Mouse (Mus musculus): ENCODE results near the gene Igsf9b.

Gene Igsf9b

GRCm38 (mm10) chr9:27289543-27290308 is 9.3 kb upstream of the Igsf9b start:
- DNase-seq (ENCODE audit: low spot score) = no peak

GRCm38 (mm10) chr9:27294380-27294779 is 4.6 kb upstream of the Igsf9b start:
- no peak for DNase-seq (ENCODE audit: low spot score)

GRCm38 (mm10) chr9:27299286-27300187 is 533 bp downstream of the Igsf9b start:
- no peak for DNase-seq (ENCODE audit: low spot score)

GRCm38 (mm10) chr9:27300188-27300691 is 1.2 kb downstream of the Igsf9b start:
- no peak for DNase-seq (ENCODE audit: low spot score)

- DNase-seq (ENCODE audit: low spot score) = no peak
These were observed 1.7 kb downstream of the Igsf9b start for GRCm38 (mm10) chr9:27300698-27301097.

- no peak for DNase-seq (ENCODE audit: low spot score)
These were observed 2.5 kb downstream of the Igsf9b start for GRCm38 (mm10) chr9:27301486-27301885.

GRCm38 (mm10) chr9:27302291-27302690 is 3.3 kb downstream of the Igsf9b start:
- no peak for DNase-seq (ENCODE audit: low spot score)

- DNase-seq (ENCODE audit: low spot score) = no peak
These were observed 4.8 kb downstream of the Igsf9b start for GRCm38 (mm10) chr9:27303571-27304484.

- DNase-seq (ENCODE audit: low spot score) = no peak
These were observed 5.6 kb downstream of the Igsf9b start for GRCm38 (mm10) chr9:27304485-27305102.

GRCm38 (mm10) chr9:27305502-27305901 is 6.5 kb downstream of the Igsf9b start:
- DNase-seq (ENCODE audit: low spot score) = no peak

- DNase-seq (ENCODE audit: low spot score) = no peak
These were observed 7.6 kb downstream of the Igsf9b start for GRCm38 (mm10) chr9:27306642-27307041.

- DNase-seq (ENCODE audit: low spot score) = no peak
These were observed 8.3 kb downstream of the Igsf9b start for GRCm38 (mm10) chr9:27307265-27307664.

- no peak for DNase-seq (ENCODE audit: low spot score)
These were observed 9.0 kb downstream of the Igsf9b start for GRCm38 (mm10) chr9:27308045-27308444.

- no peak for DNase-seq (ENCODE audit: low spot score)
These were observed 9.6 kb downstream of the Igsf9b start for GRCm38 (mm10) chr9:27308561-27308960.

GRCm38 (mm10) chr9:27310005-27310404 is 11.0 kb downstream of the Igsf9b start:
- no peak for DNase-seq (ENCODE audit: low spot score)

GRCm38 (mm10) chr9:27313427-27313826 is 14.4 kb downstream of the Igsf9b start:
- no peak for DNase-seq (ENCODE audit: low spot score)

GRCm38 (mm10) chr9:27321267-27321666 is 22.3 kb downstream of the Igsf9b start:
- DNase-seq (ENCODE audit: low spot score) = no peak

GRCm38 (mm10) chr9:27322277-27322676 is 23.3 kb downstream of the Igsf9b start:
- no peak for DNase-seq (ENCODE audit: low spot score)

GRCm38 (mm10) chr9:27323412-27323811 is 24.4 kb downstream of the Igsf9b start:
- DNase-seq (ENCODE audit: low spot score) = no peak

- DNase-seq (ENCODE audit: low spot score) = no peak
These were observed 26.9 kb downstream of the Igsf9b start for GRCm38 (mm10) chr9:27325920-27326319.

- DNase-seq (ENCODE audit: low spot score) = no peak
These were observed 28.6 kb downstream of the Igsf9b start for GRCm38 (mm10) chr9:27327558-27327957.
